Mouse (Mus musculus) kidney, adult 9 months (tissue): ENCODE data around the gene Aff3.

Source experiments
- DNase-seq: peaks from one replicate; pipeline ENCODE4 v3.0.0; 2022

Aff3 gene

GRCm38 (mm10) chr1:38664777-38665176 lies at the start of gene Aff3:
Gene Aff3 (minus strand): TSS chr1:38664955.
- peak; percentile 6 for DNase-seq

GRCm38 (mm10) chr1:38700646-38701045 lies 35.9 kb upstream of the Aff3 start:
- DNase-seq, result no peak

- no peak for DNase-seq
Measured at GRCm38 (mm10) chr1:38699244-38699643, 34.5 kb upstream of the Aff3 start.

- DNase-seq, result no peak
Measured at GRCm38 (mm10) chr1:38695812-38696681, 31.3 kb upstream of the Aff3 start.

- no peak for DNase-seq
Measured at GRCm38 (mm10) chr1:38695089-38695811, 30.5 kb upstream of the Aff3 start.

GRCm38 (mm10) chr1:38694142-38694541 lies 29.4 kb upstream of the Aff3 start:
- DNase-seq, result no peak

GRCm38 (mm10) chr1:38690471-38690870 lies 25.7 kb upstream of the Aff3 start:
- no peak for DNase-seq

- DNase-seq, result no peak
Measured at GRCm38 (mm10) chr1:38688216-38688615, 23.5 kb upstream of the Aff3 start.

GRCm38 (mm10) chr1:38685706-38686105 lies 21.0 kb upstream of the Aff3 start:
- DNase-seq, result no peak

GRCm38 (mm10) chr1:38683158-38683721 lies 18.5 kb upstream of the Aff3 start:
- no peak for DNase-seq

GRCm38 (mm10) chr1:38679890-38680289 lies 15.1 kb upstream of the Aff3 start:
- DNase-seq, result no peak

- DNase-seq, result no peak
Measured at GRCm38 (mm10) chr1:38671756-38672155, 7.0 kb upstream of the Aff3 start.

- DNase-seq, result no peak
Measured at GRCm38 (mm10) chr1:38671019-38671418, 6.3 kb upstream of the Aff3 start.

GRCm38 (mm10) chr1:38668327-38668726 lies 3.6 kb upstream of the Aff3 start:
- DNase-seq, result no peak

- no peak for DNase-seq
Measured at GRCm38 (mm10) chr1:38667892-38668291, 3.1 kb upstream of the Aff3 start.

- no peak for DNase-seq
Measured at GRCm38 (mm10) chr1:38666766-38667118, 2.0 kb upstream of the Aff3 start.

- peak; percentile 4 for DNase-seq
Measured at GRCm38 (mm10) chr1:38666111-38666765, 1.5 kb upstream of the Aff3 start.

- DNase-seq, result no peak
Measured at GRCm38 (mm10) chr1:38665611-38666010, 856 bp upstream of the Aff3 start.

- DNase-seq, result no peak
Measured at GRCm38 (mm10) chr1:38664261-38664660, 494 bp downstream of the Aff3 start.

- DNase-seq, result no peak
Measured at GRCm38 (mm10) chr1:38662616-38663193, 2.0 kb downstream of the Aff3 start.

- DNase-seq, result no peak
Measured at GRCm38 (mm10) chr1:38658933-38659553, 5.7 kb downstream of the Aff3 start.

GRCm38 (mm10) chr1:38658376-38658775 lies 6.4 kb downstream of the Aff3 start:
- no peak for DNase-seq
